Mouse (Mus musculus) heart, adult 2 months (tissue): ENCODE measurements around the gene Rnf150. TPM values are rescaled to one million over a fixed set of nuclear protein-coding genes. Genes with fewer than 3 reads are reported as not detected.

Source experiments
- DNase-seq, 2 experiments: peaks; one replicate each; pipeline ENCODE4 v3.0.0; 2021
- H3K27ac ChIP-seq: fragments of 200-600 bp; 2 replicates; pipeline ENCODE4 v1.8.1; 2022
- H3K27me3 ChIP-seq: fragments of 200-500 bp; 2 replicates; pipeline ENCODE4 v1.6.1; 2012; ENCODE audit warnings: mild to moderate bottlenecking, low read length, inconsistent platforms, mixed read lengths; ENCODE audit not compliant: control insufficient read depth, insufficient read depth
- H3K36me3 ChIP-seq: fragments of 200-500 bp; 2 replicates; pipeline ENCODE4 v1.6.1; 2012; ENCODE audit warnings: low read length, inconsistent platforms; ENCODE audit not compliant: control insufficient read depth, insufficient read depth
- H3K4me1 ChIP-seq: fragments of 200-500 bp; 2 replicates; pipeline ENCODE4 v1.6.1; 2011; ENCODE audit warnings: low read length; ENCODE audit not compliant: control insufficient read depth, insufficient read depth
- H3K4me3 ChIP-seq: fragments of 200-600 bp; 2 replicates; pipeline ENCODE4 v1.8.1; 2022
- H3K79me2 ChIP-seq: fragments of 200-500 bp; replicated peaks from 2 replicates; pipeline ENCODE4 v1.6.1; 2012; ENCODE audit warnings: mild to moderate bottlenecking, inconsistent platforms, low read length, moderate library complexity, mixed read lengths; ENCODE audit not compliant: control insufficient read depth, insufficient read depth
- H3K9ac ChIP-seq: fragments of 200-500 bp; 2 replicates; pipeline ENCODE4 v1.6.1; 2012; ENCODE audit warnings: low read depth, mild to moderate bottlenecking, control low read depth, inconsistent platforms, low read length, mixed read lengths
- CTCF ChIP-seq: fragments of 200-600 bp; IDR thresholded peaks from 2 replicates; pipeline ENCODE4 v1.8.1; 2022; ENCODE audit warnings: antibody characterized with exemption, mild to moderate bottlenecking, moderate library complexity
- EP300 ChIP-seq: fragments of 200-500 bp; IDR thresholded peaks from 2 replicates; pipeline ENCODE4 v1.6.1; 2011; ENCODE audit warnings: low read depth, low read length, control low read depth; ENCODE audit not compliant: insufficient read depth
- POLR2A ChIP-seq: fragments of 200-500 bp; IDR thresholded peaks from 2 replicates; pipeline ENCODE4 v1.6.1; 2011; ENCODE audit warnings: mild to moderate bottlenecking, low read depth, low read length, control low read depth; ENCODE audit not compliant: insufficient read depth
- WGBS: fragments of 180-500 bp; shearing (Covaris S2); methylation state at CpG from one replicate; pipeline ENCODE4 v1.1.7; 2018; 5-methylcytosine and 5-hydroxymethylcytosine counted together
- intact Hi-C: fragments of 180-260 bp; cut with DNase I; formaldehyde crosslinking; loops from one replicate; pipeline ENCODE4 v1.15.1; 2025
- polyA plus RNA-seq: library from polyadenylated mRNA; depleted of rRNA; stranded (reverse); fragments of >200 nt; gene quantifications from 2 replicates; pipeline ENCODE4 v1.2.3, GENCODE M21; 2012
- total RNA-seq, 2 experiments: library from RNA; stranded (reverse); gene quantifications; 2 replicates each; pipeline ENCODE4 v1.2.3; 2021

Rnf150 gene
- total and polyA plus RNA-seq, 3 experiments = 6.6 to 14.2 (median 12.2) TPM

- 65% methylated on average over 7 of the region's 7 CpGs for WGBS
- no peak overlapping the region for H3K27ac ChIP-seq
- no peak overlapping the region for H3K9ac ChIP-seq
- no peak for DNase-seq
- H3K36me3 ChIP-seq = no peaks in the 10 kb centered on the region
- peaks cover 2% of the 10 kb centered on the region for H3K4me1 ChIP-seq
- no peak for TF ChIP-seq POLR2A
- no peak for TF ChIP-seq EP300
- TF ChIP-seq CTCF = no peak
- no peaks in the 10 kb centered on the region for H3K27me3 ChIP-seq
- intact Hi-C loops = no loop called here
- H3K4me3 ChIP-seq = no peak overlapping the region
- H3K79me2 ChIP-seq = no peaks in the 10 kb centered on the region
Measured at GRCm38 (mm10) chr8:82955162-82955754, 92.1 kb downstream of the Rnf150 start.

DNA sequence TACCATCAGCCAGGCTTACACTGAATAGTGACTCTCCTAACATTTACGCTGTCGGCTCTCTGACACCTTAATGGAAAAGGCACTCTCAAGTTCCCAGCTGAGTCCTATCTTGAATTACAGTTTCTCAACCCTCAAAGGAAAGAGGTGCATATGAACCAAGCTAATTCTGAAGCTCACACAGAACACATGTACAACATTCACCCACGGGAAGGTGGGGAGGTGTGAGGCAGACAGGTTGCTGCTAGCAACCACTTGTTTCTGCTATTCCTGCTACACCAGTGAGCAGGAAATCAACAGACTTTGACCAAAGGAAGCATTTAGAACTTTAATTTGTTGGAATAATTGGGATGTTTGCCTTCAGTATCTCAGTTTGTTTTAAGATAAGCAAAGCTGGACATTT lies 96.3 kb downstream of the Rnf150 start:
- no peaks in the 10 kb centered on the region for H3K79me2 ChIP-seq
- no peak for TF ChIP-seq EP300
- no peak for TF ChIP-seq POLR2A
- no peak for TF ChIP-seq CTCF
- 56% methylated on average over 3 of the region's 3 CpGs for WGBS
- H3K36me3 ChIP-seq = no peaks in the 10 kb centered on the region
- peaks cover 2% of the 10 kb centered on the region for H3K4me1 ChIP-seq
- H3K4me3 ChIP-seq = no peak overlapping the region
- no peak for DNase-seq
- intact Hi-C loops = no loop called here
- H3K27ac ChIP-seq = no peak overlapping the region
- no peak overlapping the region; the same call in 1 of the 2 replicates for H3K9ac ChIP-seq
- H3K27me3 ChIP-seq = no peaks in the 10 kb centered on the region

- no peak for DNase-seq
- Histone ChIP-seq H3K4me1 (peaks cover 2% of the 10 kb centered on the region), H3K36me3 (no peaks in the 10 kb centered on the region), H3K79me2 (no peaks in the 10 kb centered on the region), H3K27me3 (no peaks in the 10 kb centered on the region), H3K9ac (no peak overlapping the region), H3K4me3 (no peak overlapping the region), H3K27ac (no peak overlapping the region)
- TF ChIP-seq CTCF (no peak), POLR2A (no peak), EP300 (no peak)
- intact Hi-C loops = no loop called here
- WGBS = 84% methylated on average over 2 of the region's 2 CpGs
Measured at GRCm38 (mm10) chr8:82959980-82960610, 96.9 kb downstream of the Rnf150 start.

DNA sequence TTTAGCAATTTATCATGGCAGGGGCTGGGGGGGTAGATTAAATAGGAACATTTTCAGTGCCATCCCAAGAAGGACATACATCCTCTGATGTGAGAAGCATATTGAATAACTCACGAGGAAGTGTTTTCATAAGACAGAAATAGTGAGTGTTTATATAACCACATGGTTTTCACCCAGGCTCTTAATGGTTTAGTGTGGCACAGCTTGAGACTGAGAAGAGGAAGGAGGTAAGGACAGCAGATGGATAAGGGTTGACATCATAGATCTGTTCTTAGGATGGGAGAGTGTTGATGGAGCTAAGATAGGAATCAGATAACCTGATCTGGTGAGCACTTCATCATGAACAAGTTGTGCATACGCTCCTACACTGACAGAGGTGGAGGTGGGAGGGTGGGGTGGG lies 101.4 kb downstream of the Rnf150 start:
- Histone ChIP-seq H3K36me3 (peaks cover 5% of the 10 kb centered on the region), H3K4me1 (peaks cover 12% of the 10 kb centered on the region), H3K27me3 (no peaks in the 10 kb centered on the region), H3K27ac (no peak overlapping the region), H3K79me2 (no peaks in the 10 kb centered on the region), H3K9ac (no peak overlapping the region), H3K4me3 (no peak overlapping the region)
- TF ChIP-seq EP300 = no peak
- TF ChIP-seq CTCF = no peak
- TF ChIP-seq POLR2A = no peak
- intact Hi-C loops = no loop called here
- DNase-seq = no peak
- 59% methylated on average over 2 of the region's 2 CpGs for WGBS

- peak overlapping the region; percentile 92 for H3K27ac ChIP-seq
- no peak overlapping the region for H3K4me3 ChIP-seq
- 53% methylated on average over 8 of the region's 8 CpGs for WGBS
- peaks cover 9% of the 10 kb centered on the region for H3K36me3 ChIP-seq
- TF ChIP-seq EP300 = no peak
- TF ChIP-seq POLR2A = no peak
- H3K4me1 ChIP-seq = peaks cover 14% of the 10 kb centered on the region
- H3K79me2 ChIP-seq = no peaks in the 10 kb centered on the region; the same call in 1 of the 2 replicates
- peak; percentile 51 to 59 for DNase-seq
- H3K27me3 ChIP-seq = no peaks in the 10 kb centered on the region
- H3K9ac ChIP-seq = peak overlapping the region; percentile 12
- intact Hi-C loops = loop anchor here (2.0 kb wide), 1 partner anchor 103 kb away; no protein-coding TSS in a partner anchor
Measured at GRCm38 (mm10) chr8:82967879-82968678, 104.9 kb downstream of the Rnf150 start.
